Mouse (Mus musculus) stomach, postnatal 0 days (tissue): ENCODE results near the gene Batf.

Experiments
- CTCF ChIP-seq: IDR thresholded peaks from 2 replicates; pipeline ENCODE4 v1.5.1; 2016; ENCODE audit warnings: antibody characterized with exemption, low read depth, mild to moderate bottlenecking, moderate library complexity
- EP300 ChIP-seq: optimal IDR thresholded peaks from 2 replicates; pipeline ENCODE3; 2016; ENCODE audit warnings: antibody characterized with exemption

GRCm38 (mm10) chr12:85639326-85640008 is 47.0 kb upstream of the Batf start:
- TF ChIP-seq CTCF (no peak), EP300 (no peak)
